Mouse (Mus musculus) hindbrain, embryonic 14.5 days (tissue): Measurements from ENCODE around the gene Fam69a. TPM values are rescaled to one million over a fixed set of nuclear protein-coding genes. Genes with fewer than 3 reads are reported as not detected.
"Not testable (repeated sequence)": the region's sequence is repeated elsewhere in the genome, so short reads cannot be mapped to it uniquely, and the experiment has no call there.

Experiments
- ATAC-seq: fragments of 200-750 bp; cut with Nextera tagmentation; 2 replicates; pipeline ENCODE4 v1.8.0; 2017; ENCODE audit warnings: moderate number of reproducible peaks, mild to moderate bottlenecking, moderate TSS enrichment, moderate library complexity; ENCODE audit not compliant: low FRiP score
- DNase-seq: peaks from one replicate; pipeline ENCODE4 v3.0.0-alpha.2; 2015; ENCODE audit warnings: low spot score
- H3K27ac ChIP-seq: fragments of 300-500 bp; sonication (generic); 2 replicates; pipeline ENCODE4 v1.5.1; 2014; ENCODE audit warnings: mild to moderate bottlenecking, moderate library complexity
- H3K27me3 ChIP-seq: fragments of 300-500 bp; sonication (generic); 2 replicates; pipeline ENCODE4 v1.6.1; 2014; ENCODE audit warnings: mild to moderate bottlenecking, low read length, mixed read lengths; ENCODE audit not compliant: control insufficient read depth, insufficient read depth
- H3K36me3 ChIP-seq: fragments of 300-500 bp; sonication (generic); replicated peaks from 2 replicates; pipeline ENCODE4 v1.6.1; 2014; ENCODE audit not compliant: control insufficient read depth, insufficient read depth
- H3K4me1 ChIP-seq: fragments of 300-500 bp; sonication (generic); replicated peaks from 2 replicates; pipeline ENCODE4 v1.6.1; 2014; ENCODE audit warnings: antibody characterized with exemption, low read length, mixed read lengths; ENCODE audit not compliant: control insufficient read depth, insufficient read depth
- H3K4me2 ChIP-seq: fragments of 300-500 bp; sonication (generic); replicated peaks from 2 replicates; pipeline ENCODE4 v1.6.1; 2014; ENCODE audit warnings: mild to moderate bottlenecking, moderate library complexity
- H3K4me3 ChIP-seq: fragments of 300-500 bp; sonication (generic); replicated peaks from 2 replicates; pipeline ENCODE4 v1.5.1; 2014; ENCODE audit warnings: mild to moderate bottlenecking, low read length
- H3K9ac ChIP-seq: fragments of 300-500 bp; sonication (generic); 2 replicates; pipeline ENCODE4 v1.6.1; 2014
- H3K9me3 ChIP-seq: fragments of 300-500 bp; sonication (generic); 2 replicates; pipeline ENCODE4 v1.6.1; 2016; ENCODE audit warnings: low read length; ENCODE audit not compliant: control insufficient read depth
- WGBS: fragments of 180-500 bp; shearing (Covaris S2); extraction: QIAGEN DNeasy Blood & Tissue Kit; methylation state at CpG from one replicate; pipeline ENCODE4 v1.1.7; 2014; 5-methylcytosine and 5-hydroxymethylcytosine counted together
- polyA plus RNA-seq: library from polyadenylated mRNA; unstranded; fragments of >200 nt; fragmentation: Nextera tagmentation; extraction: Ambion mirVana; gene quantifications from 2 replicates; pipeline ENCODE4 v1.2.1, GENCODE M21; 2014

Gene Fam69a
- polyA plus RNA-seq, 1 experiment from 2014 or later = 68.0 TPM

DNA sequence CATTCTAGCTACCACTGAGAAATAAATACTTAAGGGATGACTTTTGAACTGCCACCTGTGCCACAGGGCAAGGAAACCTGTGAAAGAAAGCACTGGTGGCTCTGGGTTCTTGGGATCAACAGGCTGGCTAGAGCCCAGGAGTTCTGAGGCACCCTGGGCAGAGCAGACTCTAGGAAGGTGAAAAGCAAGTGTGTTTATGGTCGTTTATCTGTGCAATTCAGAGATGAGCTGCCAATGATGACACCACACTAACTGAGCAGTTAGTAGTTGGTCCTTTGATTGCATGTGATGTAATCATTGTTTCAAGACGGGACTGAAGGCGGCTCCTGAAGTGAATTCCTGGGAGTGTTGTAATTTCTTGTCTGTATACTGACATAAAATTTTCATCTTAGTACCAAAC, 82.6 kb downstream of the Fam69a start:
- no peak overlapping the region for H3K4me3 ChIP-seq
- DNase-seq (no peak), ATAC-seq (no peak)
- peaks cover 16% of the 10 kb centered on the region for H3K4me1 ChIP-seq
- 83% methylated on average over 3 of the region's 3 CpGs for WGBS
- H3K9me3 ChIP-seq = no peaks in the 10 kb centered on the region
- H3K27me3 ChIP-seq = no peaks in the 10 kb centered on the region
- peaks cover 71% of the 10 kb centered on the region for H3K36me3 ChIP-seq
- no peak overlapping the region for H3K9ac ChIP-seq
- no peak overlapping the region for H3K4me2 ChIP-seq
- H3K27ac ChIP-seq = no peak overlapping the region

DNA sequence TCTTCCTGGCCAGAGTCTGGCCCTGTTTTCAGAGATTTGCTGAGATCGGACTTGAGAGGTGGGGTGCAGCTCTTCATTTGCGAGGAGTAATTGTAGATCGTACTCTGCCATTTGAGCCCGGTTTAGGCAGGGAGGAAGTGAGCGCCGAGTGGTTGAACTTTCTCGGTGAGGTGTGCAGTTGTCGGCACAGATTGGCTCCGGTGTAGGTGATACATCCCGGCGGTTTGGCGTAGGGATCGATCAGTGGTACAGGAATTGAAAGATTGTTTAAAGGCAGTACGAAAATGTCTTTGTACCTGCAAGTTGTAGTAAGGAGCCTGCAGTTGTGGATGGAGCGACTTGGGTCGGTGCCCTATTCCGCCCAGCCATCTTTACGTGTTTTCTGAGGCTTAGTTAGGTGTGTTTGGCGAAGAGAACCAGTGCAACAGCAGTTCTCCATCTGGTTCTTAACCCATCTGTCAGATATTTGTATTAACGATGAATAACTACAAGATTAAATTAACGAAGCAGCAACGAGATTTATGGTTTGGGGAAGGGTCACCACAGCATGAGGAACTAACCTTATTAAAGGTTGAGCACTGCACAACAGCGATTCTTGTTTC, 85.8 kb downstream of the Fam69a start:
- Histone ChIP-seq H3K4me1 (peaks cover 16% of the 10 kb centered on the region), H3K27me3 (no peaks in the 10 kb centered on the region), H3K4me2 (peak overlapping the region; percentile 96), H3K9ac (peak overlapping the region; percentile 96), H3K27ac (peak overlapping the region; percentile 89), H3K4me3 (peak overlapping the region; percentile 89), H3K36me3 (peaks cover 39% of the 10 kb centered on the region), H3K9me3 (no peaks in the 10 kb centered on the region)
- DNase-seq = no peak
- ATAC-seq = no peak; the same call in 1 of the 2 replicates
- under 1% methylated on average over 23 of the region's 23 CpGs for WGBS

DNA sequence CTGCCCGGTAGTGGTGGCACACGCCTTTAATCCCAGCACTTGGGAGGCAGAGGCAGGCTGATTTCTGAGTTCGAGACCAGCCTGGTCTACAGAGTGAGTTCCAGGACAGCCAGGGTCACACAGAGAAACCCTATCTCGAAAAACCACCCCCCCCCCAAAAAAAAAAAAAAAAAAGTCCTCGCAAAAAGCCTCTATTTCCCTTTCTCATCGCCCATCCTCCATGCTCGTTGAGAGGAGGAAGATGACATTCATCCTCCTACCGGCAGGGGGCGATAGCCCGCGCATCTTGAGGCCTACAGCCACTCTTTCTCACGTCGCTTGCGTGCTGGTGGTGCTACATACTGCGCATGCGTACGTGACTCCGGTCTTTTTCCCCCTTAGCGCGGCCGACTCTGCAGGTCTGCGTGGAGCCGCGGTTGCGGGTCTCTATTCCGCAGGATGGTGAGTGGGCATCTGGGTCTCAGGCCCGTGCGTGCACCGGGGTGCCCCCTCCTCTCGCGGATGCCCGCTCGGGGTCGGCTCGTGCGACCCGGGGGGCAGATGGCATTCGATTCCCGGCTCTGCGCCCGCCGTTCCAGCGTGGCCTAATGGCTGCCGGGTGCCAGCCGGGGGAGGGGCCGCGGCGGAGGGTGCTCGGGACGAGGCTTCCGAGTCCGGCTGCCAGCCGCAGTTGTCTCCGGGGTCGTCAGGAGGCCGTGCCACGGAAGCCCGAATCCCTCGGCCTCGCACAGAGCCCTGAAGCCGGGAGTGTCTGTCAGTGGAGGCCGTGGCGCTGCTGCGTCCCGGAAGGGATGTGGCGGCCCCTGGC, 86.5 kb downstream of the Fam69a start, which contains the start of gene Rpl5:
TSS of gene Rpl5 (plus strand) at position 297 of the 808 bp plus-strand sequence.
- peak within 1 kb of the TSS; percentile 96 for H3K4me2 ChIP-seq
- no peaks in the 10 kb centered on the region for H3K27me3 ChIP-seq
- DNase-seq (peak; percentile 98), ATAC-seq (peak; percentile 98)
- WGBS = 4% methylated on average over 66 of the region's 66 CpGs
- H3K4me1 ChIP-seq = peaks cover 16% of the 10 kb centered on the region
- peaks cover 32% of the 10 kb centered on the region for H3K36me3 ChIP-seq
- H3K9me3 ChIP-seq = no peaks in the 10 kb centered on the region
- H3K27ac ChIP-seq = peak within 1 kb of the TSS; percentile 89
- peak within 1 kb of the TSS; percentile 96 for H3K9ac ChIP-seq
- H3K4me3 ChIP-seq = peak within 1 kb of the TSS; percentile 89

DNA sequence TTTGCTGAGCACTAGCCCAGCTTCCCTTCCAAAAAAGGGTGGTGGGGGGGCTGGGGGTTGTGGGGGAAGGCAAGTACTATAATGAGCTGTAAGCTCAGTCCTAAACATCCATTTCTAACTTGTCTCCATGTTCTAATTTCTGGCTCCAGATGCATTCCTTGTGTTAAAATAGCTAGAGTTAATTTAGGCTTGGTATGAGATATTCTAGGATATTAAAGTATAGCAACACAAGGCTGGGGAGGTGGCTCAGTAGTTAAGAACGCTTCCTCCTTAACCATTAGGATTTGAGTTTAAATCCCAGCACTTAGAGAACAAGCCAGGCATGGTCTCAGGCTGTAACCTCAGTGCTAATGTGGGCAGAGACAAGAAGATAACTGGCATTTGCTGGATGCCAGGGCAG, 90.6 kb downstream of the Fam69a start:
- Histone ChIP-seq H3K4me1 (peaks cover under 1% of the 10 kb centered on the region; the same call in 1 of the 2 replicates), H3K9ac (no peak overlapping the region), H3K27me3 (no peaks in the 10 kb centered on the region), H3K9me3 (no peaks in the 10 kb centered on the region), H3K36me3 (no peaks in the 10 kb centered on the region), H3K4me3 (no peak overlapping the region), H3K4me2 (no peak overlapping the region), H3K27ac (no peak overlapping the region)
- WGBS = 61% methylated on average over 1 of the region's 1 CpGs
- ATAC-seq = no peak
- DNase-seq = no peak

DNA sequence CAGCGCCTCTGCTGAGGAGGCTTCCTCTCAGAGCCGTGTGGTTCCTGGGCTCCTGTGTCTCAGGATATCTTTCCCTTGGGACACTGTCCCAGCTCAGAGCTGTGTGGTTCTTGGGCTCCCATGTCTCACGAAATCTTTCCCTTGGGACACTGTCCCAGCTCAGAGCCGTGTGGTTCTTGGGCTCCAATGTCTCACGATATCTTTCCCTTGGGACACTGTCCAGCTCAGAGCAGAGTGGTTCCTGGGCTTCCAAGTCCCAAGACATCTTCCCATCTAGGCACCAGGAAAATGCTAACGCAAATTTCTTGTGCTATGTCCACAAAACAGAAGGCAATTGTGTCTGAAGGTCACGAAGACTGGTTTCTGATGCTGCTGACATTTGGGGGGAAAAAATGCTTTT, 92.2 kb downstream of the Fam69a start:
- H3K4me3 ChIP-seq = no peak overlapping the region
- H3K27me3 ChIP-seq = no peaks in the 10 kb centered on the region
- 73% methylated on average over 7 of the region's 7 CpGs for WGBS
- no peak overlapping the region for H3K9ac ChIP-seq
- H3K9me3 ChIP-seq = no peaks in the 10 kb centered on the region
- no peak overlapping the region for H3K27ac ChIP-seq
- H3K36me3 ChIP-seq = no peaks in the 10 kb centered on the region
- H3K4me1 ChIP-seq = no peaks in the 10 kb centered on the region
- no peak for DNase-seq
- no peak overlapping the region for H3K4me2 ChIP-seq
- no peak for ATAC-seq

DNA sequence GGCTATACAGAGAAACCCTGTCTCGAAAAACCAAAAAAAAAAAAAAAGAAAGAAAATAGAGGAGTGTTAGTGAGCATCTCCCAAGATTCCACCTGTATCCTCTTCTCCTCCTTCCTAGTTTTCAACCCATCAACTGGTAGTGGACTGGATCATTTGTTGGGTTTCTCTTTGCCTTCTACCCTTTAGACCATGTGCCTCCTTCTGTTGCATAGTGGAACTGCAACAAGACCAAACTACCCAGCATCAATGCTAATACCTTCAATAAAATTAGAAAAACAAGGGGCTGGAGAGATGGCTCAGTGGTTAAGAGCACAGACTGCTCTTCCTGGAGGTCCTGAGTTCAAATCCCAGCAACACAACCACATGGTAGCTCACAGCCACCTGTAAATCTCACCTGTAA, 95.4 kb downstream of the Fam69a start:
- not testable (repeated sequence) for H3K4me2 ChIP-seq
- 83% methylated on average over 1 of the region's 1 CpGs for WGBS

DNA sequence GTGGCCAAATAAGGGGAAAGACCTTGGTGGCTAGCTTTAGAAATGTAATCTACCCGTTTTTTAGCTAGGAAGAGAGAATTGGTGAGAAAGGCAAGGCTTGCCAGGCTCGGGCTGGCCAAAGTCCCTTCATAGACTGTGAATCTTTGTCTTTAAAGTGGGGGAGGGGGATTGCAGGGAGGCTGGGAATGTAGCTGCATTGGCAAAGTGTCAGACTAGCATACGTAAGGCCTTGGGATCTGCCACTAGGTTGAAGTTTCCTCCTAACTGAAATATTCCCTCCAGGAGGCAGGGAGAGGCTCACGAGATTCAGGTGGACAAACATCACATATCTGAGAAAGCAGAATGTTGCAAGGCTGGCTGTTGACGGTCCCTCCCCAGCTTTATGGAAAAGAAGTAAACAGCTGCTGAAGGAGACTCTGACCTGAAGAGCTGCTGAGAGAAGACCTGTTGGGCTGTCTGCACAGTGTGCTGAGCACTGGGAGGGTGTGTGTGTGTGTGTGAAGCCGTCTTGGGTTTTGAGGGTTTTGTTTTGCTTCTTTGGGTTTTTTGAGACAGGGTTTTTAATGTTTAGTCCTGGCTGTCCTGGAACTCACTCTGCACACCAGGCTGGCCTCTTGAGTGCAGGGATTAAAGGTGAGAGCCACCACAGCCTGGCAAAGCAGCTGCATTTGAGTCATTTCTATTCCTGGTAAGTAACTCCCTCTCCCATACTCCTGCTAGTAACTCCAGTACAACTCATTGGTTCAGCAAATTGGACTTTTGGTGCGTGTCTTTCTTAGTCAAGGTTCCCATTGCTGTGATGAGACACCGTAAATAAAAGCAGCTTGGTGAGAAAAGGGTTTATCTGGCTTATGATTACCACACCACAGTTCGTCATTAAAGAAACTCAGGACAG, 96.6 kb downstream of the Fam69a start:
- Histone ChIP-seq H3K36me3 (no peaks in the 10 kb centered on the region), H3K4me3 (no peak overlapping the region), H3K9me3 (no peaks in the 10 kb centered on the region), H3K4me1 (no peaks in the 10 kb centered on the region), H3K9ac (no peak overlapping the region), H3K4me2 (no peak overlapping the region), H3K27ac (no peak overlapping the region), H3K27me3 (no peaks in the 10 kb centered on the region)
- WGBS = 68% methylated on average over 9 of the region's 9 CpGs
- ATAC-seq = no peak
- peak; percentile 34 for DNase-seq

More for the DNA sequence above, 95.4 kb downstream of the Fam69a start:
- not testable (repeated sequence) for H3K27ac ChIP-seq, H3K9me3 ChIP-seq, H3K4me1 ChIP-seq, DNase-seq, H3K4me3 ChIP-seq, ATAC-seq, H3K27me3 ChIP-seq, H3K36me3 ChIP-seq, H3K9ac ChIP-seq

DNA sequence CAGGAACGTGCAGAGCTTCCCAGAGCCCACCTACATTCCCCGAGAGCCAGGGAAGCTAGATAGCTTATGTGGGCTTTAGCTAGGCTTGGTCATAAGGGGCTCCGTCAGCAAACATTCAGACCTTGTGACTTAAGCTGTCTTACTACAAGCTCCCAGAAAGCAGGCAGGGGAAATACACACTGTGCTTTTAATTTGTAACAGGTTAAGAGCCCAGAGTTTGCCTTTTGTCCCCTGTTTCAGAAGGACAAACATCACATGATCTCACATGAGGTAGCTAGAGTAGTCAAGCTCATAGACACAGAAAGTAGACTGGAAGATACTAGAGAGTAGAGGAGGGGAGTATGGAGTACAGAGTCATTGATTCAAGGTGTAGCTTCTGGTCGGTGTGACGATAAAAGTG, 106.2 kb downstream of the Fam69a start:
- H3K4me2 ChIP-seq = no peak overlapping the region
- DNase-seq (no peak), ATAC-seq (no peak)
- H3K9ac ChIP-seq = no peak overlapping the region
- H3K27ac ChIP-seq = no peak overlapping the region
- no peaks in the 10 kb centered on the region for H3K27me3 ChIP-seq
- no peak overlapping the region for H3K4me3 ChIP-seq
- no peaks in the 10 kb centered on the region for H3K36me3 ChIP-seq
- 85% methylated on average over 5 of the region's 5 CpGs for WGBS
- no peaks in the 10 kb centered on the region for H3K9me3 ChIP-seq
- no peaks in the 10 kb centered on the region for H3K4me1 ChIP-seq

DNA sequence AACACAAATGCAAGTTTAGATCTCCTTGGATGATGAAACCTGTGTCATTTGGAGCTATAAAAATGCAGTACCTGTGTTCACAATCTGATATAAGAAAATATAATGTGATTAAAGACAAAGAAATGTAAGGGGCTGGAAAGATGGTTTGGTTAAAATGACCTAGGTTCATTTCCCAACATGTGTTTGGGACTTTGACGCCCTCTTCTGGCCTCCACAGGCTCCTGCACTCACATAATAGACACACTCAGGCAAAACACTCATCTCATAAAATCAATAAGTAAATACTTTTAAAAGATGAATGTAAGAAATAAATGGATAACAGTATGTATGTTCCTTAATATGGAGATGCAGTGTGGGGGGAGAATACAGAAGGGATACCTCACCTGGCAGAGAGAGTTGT, 109.8 kb downstream of the Fam69a start:
- H3K4me3 ChIP-seq = no peak overlapping the region
- H3K36me3 ChIP-seq = no peaks in the 10 kb centered on the region
- no peak overlapping the region for H3K27ac ChIP-seq
- DNase-seq (no peak), ATAC-seq (no peak)
- H3K9me3 ChIP-seq = no peaks in the 10 kb centered on the region
- 87% methylated on average over 1 of the region's 1 CpGs for WGBS
- no peak overlapping the region for H3K9ac ChIP-seq
- no peaks in the 10 kb centered on the region for H3K27me3 ChIP-seq
- no peaks in the 10 kb centered on the region for H3K4me1 ChIP-seq
- H3K4me2 ChIP-seq = no peak overlapping the region
